Comparison of ENCODE assay signal across 28 mouse cellular contexts in genomic region chr16:38329340-38329739, GRCm38 (mm10). TPM values are rescaled to one million over a fixed set of nuclear protein-coding genes. Genes with fewer than 3 reads are reported as not detected.
A peak's percentile ranks its signal among the peaks of the same experiment; 100 is the strongest.
DNase-seq lines count a peak whose midpoint lies in the region; ATAC-seq and TF ChIP-seq lines count a peak whose summit lies in the region.
"Had no signal": no experiment of that assay in that cellular context is flagged by ENCODE, and none has a peak within 500 bp of the region (broad histone marks: within the 10 kb centered on the region; RNA-seq: fewer than 3 reads in every experiment).

No protein-coding gene starts in this region.

- no peaks in the 10 kb centered on the region for H3K9me3 ChIP-seq in hindbrain, postnatal 0 days (ENCODE audit: low read length)
- H3K9me3 ChIP-seq in hindbrain, embryonic 12.5 days (replicated peaks) = 0 out of 2 replicates have a peak, but pooled peaks cover 3% of the 10 kb centered on the region
- no peaks in the 10 kb centered on the region for H3K9me3 ChIP-seq in lung, embryonic 14.5 days (ENCODE audit: low read depth, low read length)
- H3K9me3 ChIP-seq in MEL (replicated peaks; ENCODE audit: insufficient read depth, low read length) = no peaks in the 10 kb centered on the region
- H3K9me3 ChIP-seq: embryonic facial prominence, embryonic 10.5 days; forebrain, embryonic 13.5 days; neural tube, embryonic 13.5 days had no signal

- no peak for TF ChIP-seq POLR2A in MEL (IDR thresholded peaks at IDR 0.05; ENCODE audit: control insufficient read depth in 1 of 2, insufficient read depth in 1 of 2, low read depth in 1 of 2, low read length in 2 of 2, poor library complexity in 1 of 2)
- no peak for TF ChIP-seq POLR2A in embryonic fibroblast, embryonic 13.5 days (IDR thresholded peaks at IDR 0.05; ENCODE audit: low read depth, low read length)

- TF ChIP-seq CTCF in hindbrain, postnatal 0 days (IDR thresholded peaks at IDR 0.05; ENCODE audit: low read depth) = peak; percentile 26; the same call in 1 of the 2 replicates
- peak; percentile 35 for TF ChIP-seq CTCF in lung, embryonic 14.5 days (IDR thresholded peaks at IDR 0.05; ENCODE audit: low read depth)
- TF ChIP-seq CTCF in MEL (IDR thresholded peaks at IDR 0.05 in 2 of 3, conservative IDR thresholded peaks at IDR 0.05 in 1 of 3; ENCODE audit: control insufficient read depth in 1 of 3, insufficient read depth in 1 of 3, low read depth in 2 of 3, low read length in 3 of 3, poor library complexity in 1 of 3, severe bottlenecking in 1 of 3) = peak in 2 of 3 experiments; percentile 29 to 49; a peak in 5 of 6 replicates
- peak; percentile 23; the same call in 1 of the 2 replicates for TF ChIP-seq CTCF in embryonic fibroblast, embryonic 13.5 days (IDR thresholded peaks at IDR 0.05; ENCODE audit: borderline replicate concordance, insufficient read depth, low read length)

- H3K79me2 ChIP-seq in MEL (ENCODE audit: control insufficient read depth, insufficient read depth, low read length, poor library complexity) = no peaks in the 10 kb centered on the region

- no peak overlapping the region for H3K4me2 ChIP-seq in hindbrain, postnatal 0 days (ENCODE audit: low read depth, low read length)
- no peak overlapping the region for H3K4me2 ChIP-seq in hindbrain, embryonic 12.5 days (replicated peaks)
- H3K4me2 ChIP-seq in lung, embryonic 14.5 days = no peak overlapping the region
- H3K4me2 ChIP-seq: forebrain, embryonic 13.5 days; neural tube, embryonic 13.5 days had no signal

- no peak overlapping the region for H3K9ac ChIP-seq in hindbrain, postnatal 0 days (replicated peaks; ENCODE audit: low read length)
- no peak overlapping the region for H3K9ac ChIP-seq in hindbrain, embryonic 12.5 days
- no peak overlapping the region for H3K9ac ChIP-seq in lung, embryonic 14.5 days
- H3K9ac ChIP-seq in MEL (ENCODE audit: control insufficient read depth, low read depth, low read length, poor library complexity, severe bottlenecking) = no peak overlapping the region
- H3K9ac ChIP-seq: forebrain, embryonic 13.5 days; neural tube, embryonic 13.5 days had no signal

- WGBS in hindbrain, postnatal 0 days = 93% methylated on average over 3 of the region's 3 CpGs
- 87% methylated on average over 3 of the region's 3 CpGs for WGBS in hindbrain, embryonic 12.5 days
- WGBS in lung, embryonic 14.5 days = 85% methylated on average over 3 of the region's 3 CpGs

- no peaks in the 10 kb centered on the region for H3K36me3 ChIP-seq in hindbrain, postnatal 0 days (ENCODE audit: insufficient read depth, low read length)
- H3K36me3 ChIP-seq in hindbrain, embryonic 12.5 days = no peaks in the 10 kb centered on the region
- no peaks in the 10 kb centered on the region for H3K36me3 ChIP-seq in lung, embryonic 14.5 days (ENCODE audit: insufficient read depth)
- peaks cover 0 to 4% of the 10 kb centered on the region in 2 experiments; a peak in 2 of 4 replicates for H3K36me3 ChIP-seq in MEL (ENCODE audit: control insufficient read depth in 1 of 2, insufficient read depth in 2 of 2, low read length in 2 of 2)
- H3K36me3 ChIP-seq: embryonic facial prominence, embryonic 10.5 days; neural tube, embryonic 13.5 days had no signal

- no peak overlapping the region for H3K27ac ChIP-seq in hindbrain, postnatal 0 days
- no peak overlapping the region for H3K27ac ChIP-seq in hindbrain, embryonic 12.5 days
- H3K27ac ChIP-seq in lung, embryonic 14.5 days (ENCODE audit: low read depth) = no peak overlapping the region
- no peak overlapping the region for H3K27ac ChIP-seq in MEL (ENCODE audit: control insufficient read depth, low read depth, low read length)
- H3K27ac ChIP-seq in embryonic fibroblast, embryonic 13.5 days (ENCODE audit: insufficient read depth, low read length) = no peak overlapping the region
- H3K27ac ChIP-seq: embryonic facial prominence, embryonic 10.5 days; forebrain, embryonic 13.5 days; neural tube, embryonic 13.5 days had no signal

- no peak for TF ChIP-seq EP300 in MEL (IDR thresholded peaks at IDR 0.05; ENCODE audit: low read depth in 1 of 2, low read length in 2 of 2)

- H3K27me3 ChIP-seq in hindbrain, postnatal 0 days (ENCODE audit: insufficient read depth, low read length) = no peaks in the 10 kb centered on the region
- no peaks in the 10 kb centered on the region for H3K27me3 ChIP-seq in hindbrain, embryonic 12.5 days
- no peaks in the 10 kb centered on the region for H3K27me3 ChIP-seq in lung, embryonic 14.5 days (ENCODE audit: insufficient read depth, low read length)
- peaks cover 0 to under 1% of the 10 kb centered on the region in 2 experiments; a peak in 3 of 4 replicates for H3K27me3 ChIP-seq in MEL (ENCODE audit: control insufficient read depth in 1 of 2, insufficient read depth in 2 of 2, low read length in 2 of 2)
- H3K27me3 ChIP-seq: forebrain, embryonic 13.5 days; neural tube, embryonic 13.5 days had no signal

- H3K4me3 ChIP-seq in hindbrain, postnatal 0 days (ENCODE audit: low read length) = no peak overlapping the region
- no peak overlapping the region for H3K4me3 ChIP-seq in hindbrain, embryonic 12.5 days
- H3K4me3 ChIP-seq in lung, embryonic 14.5 days (ENCODE audit: low read depth, low read length) = no peak overlapping the region
- no peak overlapping the region for H3K4me3 ChIP-seq in MEL (ENCODE audit: control insufficient read depth in 1 of 2, insufficient read depth in 1 of 2, low read depth in 2 of 2, low read length in 2 of 2)
- H3K4me3 ChIP-seq in embryonic fibroblast, embryonic 13.5 days (ENCODE audit: insufficient read depth, low read length) = no peak overlapping the region
- H3K4me3 ChIP-seq: embryonic facial prominence, embryonic 10.5 days; forebrain, embryonic 13.5 days; neural tube, embryonic 13.5 days had no signal

- no peak for TF ChIP-seq RAD21 in MEL (IDR thresholded peaks at IDR 0.05; ENCODE audit: low read depth, low read length)

- DNase-seq in hindbrain, postnatal 0 days (ENCODE audit: low spot score) = no peak
- no peak for DNase-seq in lung, embryonic 14.5 days
- no peak for DNase-seq in lung, postnatal 25 days (ENCODE audit: low spot score)
- no peak for DNase-seq in MEL (ENCODE audit: low read depth, low spot score)
- no peak for DNase-seq in adrenal gland, adult 18-20 months (ENCODE audit: low spot score in 2 of 2)
- DNase-seq: adrenal gland, postnatal 36 days; B cell, adult 2 months; cerebellum, adult 8-10 months; gastrocnemius, postnatal 25 days; kidney, adult 2 months; kidney, postnatal 14 days; layer of hippocampus, adult 9-11 months; lung, postnatal 36 days; thymus, adult 2 months had no signal

- ATAC-seq in hindbrain, postnatal 0 days = no peak
- ATAC-seq in hindbrain, embryonic 12.5 days (ENCODE audit: low FRiP score) = no peak
- ATAC-seq in lung, embryonic 14.5 days (ENCODE audit: insufficient read depth) = no peak
- ATAC-seq: forebrain, embryonic 13.5 days had no signal

- no peaks in the 10 kb centered on the region for H3K4me1 ChIP-seq in hindbrain, postnatal 0 days (ENCODE audit: insufficient read depth, low read length)
- H3K4me1 ChIP-seq in hindbrain, embryonic 12.5 days = no peaks in the 10 kb centered on the region
- no peaks in the 10 kb centered on the region for H3K4me1 ChIP-seq in lung, embryonic 14.5 days (ENCODE audit: insufficient read depth)
- H3K4me1 ChIP-seq in MEL (ENCODE audit: control insufficient read depth in 1 of 2, insufficient read depth in 2 of 2, low read length in 2 of 2) = peaks cover 0 to 6% of the 10 kb centered on the region in 2 experiments; a peak in 1 of 4 replicates
- no peaks in the 10 kb centered on the region for H3K4me1 ChIP-seq in embryonic fibroblast, embryonic 13.5 days (ENCODE audit: control insufficient read depth, insufficient read depth, low read length)
- H3K4me1 ChIP-seq: embryonic facial prominence, embryonic 10.5 days; forebrain, embryonic 13.5 days; neural tube, embryonic 13.5 days had no signal

RNA-seq across cellular contexts. Expression of gene Maats1, which starts 12.6 kb away (rescaled TPM):
- total RNA-seq in hindbrain, postnatal 0 days (2014; rRNA removed) = 1.4 TPM in 2 replicates
- 0.86 and 1.4 TPM in 2 replicates for polyA plus RNA-seq in hindbrain, postnatal 0 days (2015; fragmentation: Nextera tagmentation; extraction: Ambion mirVana)
- 1.2 and 1.3 TPM in 2 replicates for polyA plus RNA-seq in hindbrain, embryonic 12.5 days (2016; fragmentation: Nextera tagmentation; extraction: Ambion mirVana)
- 0.12 and 0.14 TPM in 2 replicates for polyA plus RNA-seq in lung, embryonic 14.5 days (2014; fragmentation: Nextera tagmentation; extraction: Ambion mirVana)
- 0.10 TPM in 1 of 2 replicates, not detected in the other for total RNA-seq in MEL (2012; rRNA removed)
- under 1 TPM in 1 of 2 experiments, not detected in 1; 0.03 TPM for polyA plus RNA-seq in MEL (2012; ENCODE audit: insufficient read depth in 1 of 2, insufficient read length in 2 of 2, low read depth in 1 of 2, low replicate concordance in 2 of 2, missing spikeins in 1 of 2)
- polyA plus RNA-seq in embryonic fibroblast, embryonic 13.5 days (2011; ENCODE audit: insufficient read length, low read depth, missing spikeins) = not detected in 2 replicates
- total RNA-seq in adrenal gland, adult 18-20 months (2021) = under 1 TPM; 0.22 to 0.30 TPM
- total RNA-seq: common myeloid progenitor, adult 5-6 weeks; gastrocnemius, postnatal 25 days; heart, adult 8-10 months; hematopoietic stem cell, adult 5-6 weeks had no signal
- polyA plus RNA-seq: stomach, embryonic 14.5 days had no signal

RNA-seq across cellular contexts. Expression of gene Cox17, which starts 17.5 kb away (rescaled TPM):
- total RNA-seq in hindbrain, postnatal 0 days (2014; rRNA removed) = 12.2 and 24.5 TPM in 2 replicates
- 78.5 and 90.1 TPM in 2 replicates for polyA plus RNA-seq in hindbrain, postnatal 0 days (2015; fragmentation: Nextera tagmentation; extraction: Ambion mirVana)
- polyA plus RNA-seq in hindbrain, embryonic 12.5 days (2016; fragmentation: Nextera tagmentation; extraction: Ambion mirVana) = 105 and 116 TPM in 2 replicates
- polyA plus RNA-seq in lung, embryonic 14.5 days (2014; fragmentation: Nextera tagmentation; extraction: Ambion mirVana) = 126 and 149 TPM in 2 replicates
- total RNA-seq in MEL (2012; rRNA removed) = 293 and 295 TPM in 2 replicates
- 100 to 1,000 TPM in 1 of 2 experiments, not detected in 1; 269 TPM for polyA plus RNA-seq in MEL (2012; ENCODE audit: insufficient read depth in 1 of 2, insufficient read length in 2 of 2, low read depth in 1 of 2, low replicate concordance in 2 of 2, missing spikeins in 1 of 2)
- polyA plus RNA-seq in embryonic fibroblast, embryonic 13.5 days (2011; ENCODE audit: insufficient read length, low read depth, missing spikeins) = 93.2 and 102 TPM in 2 replicates
- total RNA-seq in adrenal gland, adult 18-20 months (2021) = 100 to 1,000 TPM; 342 to 359 TPM

RNA-seq across cellular contexts. Expression of gene Gm21987, which starts 17.5 kb away (rescaled TPM):
- total RNA-seq in hindbrain, postnatal 0 days (2014; rRNA removed) = not detected in 2 replicates
- not detected in 2 replicates for polyA plus RNA-seq in hindbrain, postnatal 0 days (2015; fragmentation: Nextera tagmentation; extraction: Ambion mirVana)
- polyA plus RNA-seq in hindbrain, embryonic 12.5 days (2016; fragmentation: Nextera tagmentation; extraction: Ambion mirVana) = not detected in 2 replicates
- not detected in 2 replicates for polyA plus RNA-seq in lung, embryonic 14.5 days (2014; fragmentation: Nextera tagmentation; extraction: Ambion mirVana)
- not detected in 2 replicates for total RNA-seq in MEL (2012; rRNA removed)
- polyA plus RNA-seq in MEL (2012; ENCODE audit: insufficient read depth in 1 of 2, insufficient read length in 2 of 2, low read depth in 1 of 2, low replicate concordance in 2 of 2, missing spikeins in 1 of 2) = not detected
- 1.4 TPM in 1 of 2 replicates, not detected in the other for polyA plus RNA-seq in embryonic fibroblast, embryonic 13.5 days (2011; ENCODE audit: insufficient read length, low read depth, missing spikeins)
- not detected for total RNA-seq in adrenal gland, adult 18-20 months (2021)
- total RNA-seq: common myeloid progenitor, adult 5-6 weeks; ES-E14; gastrocnemius, postnatal 25 days; heart, adult 8-10 months; hematopoietic stem cell, adult 5-6 weeks; left cerebral cortex, adult 8-10 months had no signal
- polyA plus RNA-seq: embryonic facial prominence, embryonic 10.5 days; forebrain, embryonic 13.5 days; kidney, adult 2 months; limb, embryonic 11.5 days; liver, embryonic 16.5 days; neural tube, embryonic 13.5 days; spleen, adult 2 months; stomach, embryonic 14.5 days; thymus, adult 2 months had no signal

RNA-seq across cellular contexts. Expression of gene Popdc2, which starts 32.7 kb away (rescaled TPM):
- total RNA-seq in hindbrain, postnatal 0 days (2014; rRNA removed) = 0.10 and 0.40 TPM in 2 replicates
- 0.83 and 1.0 TPM in 2 replicates for polyA plus RNA-seq in hindbrain, postnatal 0 days (2015; fragmentation: Nextera tagmentation; extraction: Ambion mirVana)
- polyA plus RNA-seq in hindbrain, embryonic 12.5 days (2016; fragmentation: Nextera tagmentation; extraction: Ambion mirVana) = 0.70 and 1.4 TPM in 2 replicates
- polyA plus RNA-seq in lung, embryonic 14.5 days (2014; fragmentation: Nextera tagmentation; extraction: Ambion mirVana) = 1.0 and 5.2 TPM in 2 replicates
- 15.2 and 17.5 TPM in 2 replicates for total RNA-seq in MEL (2012; rRNA removed)
- polyA plus RNA-seq in MEL (2012; ENCODE audit: insufficient read depth in 1 of 2, insufficient read length in 2 of 2, low read depth in 1 of 2, low replicate concordance in 2 of 2, missing spikeins in 1 of 2) = 10 to 100 TPM in 1 of 2 experiments, not detected in 1; 45.4 TPM
- 0.60 and 1.0 TPM in 2 replicates for polyA plus RNA-seq in embryonic fibroblast, embryonic 13.5 days (2011; ENCODE audit: insufficient read length, low read depth, missing spikeins)
- total RNA-seq in adrenal gland, adult 18-20 months (2021) = 1 to 10 TPM in 1 of 2 experiments, under 1 TPM in 1; 0.80 to 4.6 TPM

RNA-seq across cellular contexts. Expression of gene Nr1i2, which starts 34.7 kb away (rescaled TPM):
- total RNA-seq in hindbrain, postnatal 0 days (2014; rRNA removed) = not detected in 2 replicates
- polyA plus RNA-seq in hindbrain, postnatal 0 days (2015; fragmentation: Nextera tagmentation; extraction: Ambion mirVana) = 0.05 TPM in 1 of 2 replicates, not detected in the other
- not detected in 2 replicates for polyA plus RNA-seq in hindbrain, embryonic 12.5 days (2016; fragmentation: Nextera tagmentation; extraction: Ambion mirVana)
- not detected in 2 replicates for polyA plus RNA-seq in lung, embryonic 14.5 days (2014; fragmentation: Nextera tagmentation; extraction: Ambion mirVana)
- not detected in 2 replicates for total RNA-seq in MEL (2012; rRNA removed)
- not detected for polyA plus RNA-seq in MEL (2012; ENCODE audit: insufficient read depth in 1 of 2, insufficient read length in 2 of 2, low read depth in 1 of 2, low replicate concordance in 2 of 2, missing spikeins in 1 of 2)
- polyA plus RNA-seq in embryonic fibroblast, embryonic 13.5 days (2011; ENCODE audit: insufficient read length, low read depth, missing spikeins) = not detected in 2 replicates
- total RNA-seq in adrenal gland, adult 18-20 months (2021) = not detected
- total RNA-seq: adrenal gland, postnatal 36 days; common myeloid progenitor, adult 5-6 weeks; gastrocnemius, postnatal 25 days; heart, adult 8-10 months; hematopoietic stem cell, adult 5-6 weeks had no signal
- polyA plus RNA-seq: embryonic facial prominence, embryonic 10.5 days; forebrain, embryonic 13.5 days; limb, embryonic 11.5 days; spleen, adult 2 months had no signal
